Mouse (Mus musculus): Measurements from ENCODE around the gene Cela2a.
A peak's percentile ranks its signal among the peaks of the same experiment; 100 is the strongest.

Cela2a gene

DNA sequence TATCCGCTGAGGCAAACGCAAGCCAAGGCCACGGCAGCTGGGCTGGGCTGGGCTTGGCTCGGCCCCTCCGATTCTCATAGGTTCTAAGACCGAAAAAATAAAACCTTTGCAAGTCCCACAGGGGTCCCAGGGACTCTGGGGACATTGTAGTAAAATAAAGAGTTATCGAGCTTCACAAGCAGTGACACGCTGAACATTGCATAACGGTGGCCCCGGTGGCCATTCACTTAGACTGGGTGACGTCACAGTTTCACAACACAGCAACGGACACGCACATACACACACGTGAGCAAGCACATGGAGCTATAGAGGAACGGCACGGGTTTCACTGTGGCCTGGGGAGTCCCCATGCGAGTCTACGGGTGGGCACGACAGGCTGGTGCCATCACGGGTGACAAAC is 32.5 kb upstream of the Cela2a start:
- DNase-seq (ENCODE audit: low read depth, low spot score), result peak; percentile 70

DNA sequence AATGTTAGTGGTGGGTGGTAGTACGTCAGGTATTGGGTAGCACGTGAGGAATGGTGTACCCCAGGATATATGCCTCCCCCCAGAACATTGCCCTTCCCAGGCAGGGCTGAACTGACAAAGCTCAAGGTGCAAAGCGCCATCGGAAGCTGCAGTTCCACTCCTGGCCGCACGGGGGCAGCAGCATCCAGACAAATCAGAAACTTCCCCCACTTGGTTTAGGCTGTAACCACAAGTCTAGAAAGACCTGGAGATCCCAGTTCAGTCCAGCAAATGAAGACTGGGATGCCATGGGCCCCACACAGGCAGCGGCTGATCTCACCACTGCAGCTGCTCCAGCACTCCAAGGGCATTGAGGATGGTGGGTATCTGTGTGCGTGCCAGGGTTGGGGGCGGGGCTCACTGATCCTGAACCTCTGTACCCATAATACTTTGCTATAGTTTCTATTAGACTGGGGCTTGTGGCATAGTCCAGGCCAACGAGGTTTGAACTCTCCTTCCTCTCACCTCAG is 31.5 kb upstream of the Cela2a start:
- DNase-seq (ENCODE audit: low read depth, low spot score), result peak; percentile 68

DNA sequence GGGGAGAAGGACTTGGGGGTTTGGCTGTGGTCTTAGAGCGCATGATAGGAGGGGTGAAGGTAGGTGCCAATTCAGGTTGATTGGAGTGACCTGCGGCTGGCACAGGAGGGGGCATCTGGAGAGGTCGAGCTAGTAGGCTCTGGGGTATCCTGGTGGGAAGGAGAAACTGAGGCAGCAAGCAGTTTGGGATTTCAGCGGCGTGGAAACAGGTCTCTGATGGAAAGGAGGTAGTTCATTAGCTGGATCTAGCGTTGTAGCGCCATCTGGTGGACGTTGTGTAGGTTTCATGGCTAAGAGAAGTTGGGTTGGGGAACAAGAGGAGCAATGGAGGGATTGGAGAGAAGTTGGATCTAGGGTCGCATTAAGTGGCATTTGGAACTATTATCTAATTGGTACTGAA is 27.5 kb upstream of the Cela2a start:
- no peak for DNase-seq (ENCODE audit: low read depth, low spot score)

DNA sequence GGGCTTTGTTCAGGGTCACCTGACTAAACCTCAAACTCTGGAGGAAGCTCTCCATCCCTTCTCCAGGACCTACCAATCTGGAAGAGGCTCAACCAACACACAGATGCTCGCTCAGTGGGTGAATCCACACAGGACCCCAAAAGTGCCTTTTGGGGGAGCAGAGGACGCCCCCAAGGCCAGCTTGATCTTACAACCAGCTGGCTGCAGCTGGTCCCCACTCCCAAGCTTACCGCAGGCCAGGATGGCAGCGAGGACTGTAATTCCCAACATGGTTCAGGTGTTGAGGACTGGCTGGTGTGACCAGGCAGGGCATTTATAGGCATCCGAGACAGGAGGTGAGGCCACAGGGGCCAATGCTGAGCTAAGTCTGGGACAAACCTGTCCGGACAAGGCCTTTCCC is 20.0 kb upstream of the Cela2a start, which contains the start of gene Ctrc:
Gene Ctrc (minus strand): TSS at position 361 of the 400 bp plus-strand sequence.
- no peak for DNase-seq (ENCODE audit: low read depth, low spot score)

DNA sequence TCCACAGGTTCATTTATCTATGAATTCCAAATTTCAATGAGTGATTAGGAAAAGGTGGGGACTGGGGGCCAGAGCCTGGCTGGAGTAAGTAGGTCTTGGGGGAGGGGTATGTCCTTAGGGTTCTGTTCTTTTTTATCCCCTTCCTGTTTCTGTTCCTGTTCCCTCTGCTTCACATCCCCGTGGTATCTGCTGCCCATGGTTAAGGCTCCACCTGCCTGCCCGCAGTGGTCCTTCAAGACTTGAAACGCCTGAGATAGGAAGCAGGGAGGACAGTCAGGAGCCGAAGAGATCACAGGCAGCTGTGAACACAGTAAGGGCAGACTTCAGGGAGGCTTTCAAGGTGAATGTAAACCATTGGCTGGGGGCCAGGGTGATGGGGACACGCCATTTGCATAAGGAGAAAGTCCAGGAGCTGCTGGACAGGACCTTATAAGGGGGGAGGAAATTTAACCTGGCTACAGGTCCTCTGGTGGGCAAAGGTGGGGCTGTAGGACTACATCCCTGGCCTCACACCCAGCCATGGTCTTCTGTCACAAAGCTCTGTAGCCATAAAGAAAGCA is 8.7 kb upstream of the Cela2a start:
- no peak for DNase-seq (ENCODE audit: low read depth, low spot score)

DNA sequence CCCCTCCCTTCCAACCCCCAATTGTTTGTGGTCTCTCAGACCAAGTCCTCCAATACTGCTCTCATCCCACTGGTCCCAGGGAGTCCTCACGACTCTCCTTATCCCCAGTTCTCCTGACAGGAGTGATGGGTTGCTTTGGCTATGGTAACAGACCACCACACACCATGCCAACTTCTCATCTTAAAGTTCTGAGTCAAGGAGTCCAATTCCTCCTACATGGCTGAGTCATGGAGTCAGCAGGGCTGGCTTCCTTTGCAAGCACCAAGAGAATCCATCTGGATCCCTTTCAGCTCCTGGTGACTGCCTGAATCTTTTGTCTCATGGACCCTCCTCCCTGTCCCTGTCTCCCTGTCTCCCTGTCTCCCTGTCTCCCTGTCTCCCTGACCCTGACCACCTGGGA is 8.0 kb upstream of the Cela2a start:
- DNase-seq (ENCODE audit: low read depth, low spot score), result no peak

DNA sequence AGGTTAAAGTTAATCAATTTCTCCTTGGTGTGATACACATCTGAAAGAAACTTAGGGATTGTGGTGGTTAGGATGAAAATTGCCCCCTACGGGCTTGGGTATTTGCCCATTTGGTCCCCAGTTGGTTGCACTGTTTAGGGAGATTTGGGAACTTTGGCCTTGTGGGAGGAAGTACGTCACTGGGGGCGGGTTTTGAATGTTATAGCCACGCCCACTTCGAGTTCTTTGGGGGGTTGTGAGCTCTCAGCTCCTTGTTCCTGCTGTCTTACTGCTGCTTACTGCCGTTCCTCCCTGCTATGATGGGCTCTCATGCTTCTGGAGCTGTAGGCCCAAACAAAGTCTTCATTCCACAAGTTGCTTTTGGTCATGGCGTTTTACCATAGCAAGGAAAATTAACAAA is 5.4 kb upstream of the Cela2a start:
- DNase-seq (ENCODE audit: low read depth, low spot score), result no peak

DNA sequence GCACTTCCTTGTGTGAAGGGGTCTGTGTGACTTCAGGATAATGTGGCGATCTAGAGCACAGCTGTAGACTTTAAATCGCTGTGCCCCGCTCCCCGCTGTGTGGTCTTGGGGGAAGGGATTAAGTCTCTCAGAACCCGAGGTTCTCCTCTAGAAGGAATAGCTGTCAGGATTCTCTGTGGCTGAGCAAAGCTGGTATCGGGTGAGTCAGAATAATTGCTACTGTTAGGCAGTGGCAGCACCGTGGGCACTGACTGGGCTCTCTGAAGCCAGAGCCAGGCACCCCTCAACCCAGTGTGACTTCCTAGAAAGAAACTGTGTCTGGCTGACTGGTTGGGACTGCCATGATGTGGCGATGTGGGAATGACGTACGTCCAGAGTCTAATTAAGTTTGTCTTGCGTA is 4.4 kb upstream of the Cela2a start:
- no peak for DNase-seq (ENCODE audit: low read depth, low spot score)

DNA sequence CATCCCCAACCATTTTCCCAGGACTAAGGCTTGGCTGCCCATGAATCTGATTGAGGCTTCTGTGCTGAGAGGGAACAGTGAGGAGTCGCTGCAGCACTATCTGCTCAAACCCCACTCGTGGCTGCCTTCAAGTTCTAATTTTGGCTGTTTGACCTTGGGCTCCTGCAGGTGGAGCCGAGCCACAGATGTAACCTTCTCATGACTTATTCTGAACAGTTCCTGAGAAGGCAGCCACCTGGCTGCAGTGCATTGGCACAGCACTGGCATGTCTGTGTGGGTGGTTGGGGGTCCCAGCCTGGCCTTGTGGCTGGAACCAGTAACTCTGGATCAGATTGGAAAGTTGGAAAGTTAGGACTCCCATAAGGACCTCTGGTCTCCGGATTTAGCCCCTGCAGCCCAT is 2.2 kb upstream of the Cela2a start:
- no peak for DNase-seq (ENCODE audit: low read depth, low spot score)

DNA sequence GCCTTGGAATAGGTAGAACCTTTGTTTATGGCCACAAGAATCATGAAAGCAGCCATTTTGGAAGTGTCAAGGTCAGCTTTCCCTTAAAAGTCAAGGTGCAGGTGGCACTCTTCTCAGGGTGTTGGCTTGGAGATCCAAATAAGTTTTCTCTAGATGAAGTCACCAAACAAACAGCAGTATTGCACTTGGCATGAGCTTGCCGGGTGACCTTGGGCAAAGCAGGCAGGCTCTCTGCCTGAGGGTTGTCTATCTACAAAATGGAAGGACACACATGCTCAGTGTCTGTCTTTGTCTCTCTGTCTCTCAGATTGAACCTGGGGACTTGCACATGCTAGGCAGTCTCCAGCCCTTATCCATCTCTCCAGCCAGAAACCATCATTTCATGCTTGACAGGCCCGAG is 1.4 kb upstream of the Cela2a start:
- no peak for DNase-seq (ENCODE audit: low read depth, low spot score)

DNA sequence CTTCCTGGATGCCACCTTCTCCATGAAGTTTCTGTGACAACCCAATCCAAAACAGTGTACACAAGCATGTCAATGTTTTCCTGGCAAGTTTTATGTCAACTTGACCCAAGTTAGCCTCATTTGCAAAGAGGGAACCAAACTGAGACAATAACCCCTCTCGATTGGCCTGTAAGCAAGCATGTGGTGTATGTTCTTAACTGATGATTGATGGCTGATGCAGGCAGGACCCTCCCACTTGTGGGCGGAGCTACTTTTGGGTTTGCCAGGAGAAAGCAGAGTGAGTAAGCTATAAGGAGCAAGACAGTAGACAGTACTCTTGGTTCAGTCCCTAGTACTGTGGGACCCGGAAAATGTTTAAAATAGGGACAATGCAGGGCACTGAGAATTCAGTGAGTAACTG is 3.0 kb downstream of the Cela2a start:
- DNase-seq (ENCODE audit: low read depth, low spot score), result no peak

DNA sequence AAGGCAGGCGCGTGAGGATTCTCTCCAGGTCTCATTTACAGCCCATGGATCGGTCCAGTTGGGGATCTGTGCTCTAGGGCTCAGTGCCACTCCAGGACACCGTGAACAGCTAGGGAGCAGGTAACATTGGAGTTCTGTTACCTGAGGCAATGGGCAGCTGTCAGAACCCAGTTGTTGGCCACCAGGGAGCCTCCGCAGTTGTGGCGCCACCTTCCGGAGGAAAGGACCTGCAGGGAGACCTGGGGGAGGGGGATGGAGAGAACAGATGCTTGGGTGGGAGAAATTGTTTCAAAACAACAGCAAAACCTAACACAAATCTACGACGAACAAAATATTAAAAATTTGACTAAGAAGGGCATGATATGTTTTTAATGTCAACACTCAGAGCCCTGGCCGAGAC is 3.9 kb downstream of the Cela2a start:
- no peak for DNase-seq (ENCODE audit: low read depth, low spot score)

DNA sequence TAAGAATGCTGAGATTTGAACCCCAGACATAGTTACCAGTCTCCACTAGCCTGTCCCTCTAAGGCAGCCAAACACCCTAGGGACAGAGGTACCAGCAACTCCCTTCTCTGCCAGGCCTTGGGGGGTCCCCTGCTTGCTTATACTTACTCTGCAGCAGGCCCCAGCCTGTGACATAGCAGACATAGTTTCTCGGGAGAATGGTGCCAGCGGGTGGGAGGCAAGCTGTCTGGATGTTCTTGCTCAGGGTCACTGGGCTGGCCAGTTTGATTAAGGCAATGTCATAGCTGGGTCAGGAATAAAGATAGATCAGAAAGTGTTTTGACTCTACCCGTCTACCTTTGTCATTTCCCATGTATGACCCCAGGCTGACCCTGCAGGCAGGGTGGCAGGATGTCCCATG is 4.8 kb downstream of the Cela2a start:
- no peak for DNase-seq (ENCODE audit: low read depth, low spot score)

DNA sequence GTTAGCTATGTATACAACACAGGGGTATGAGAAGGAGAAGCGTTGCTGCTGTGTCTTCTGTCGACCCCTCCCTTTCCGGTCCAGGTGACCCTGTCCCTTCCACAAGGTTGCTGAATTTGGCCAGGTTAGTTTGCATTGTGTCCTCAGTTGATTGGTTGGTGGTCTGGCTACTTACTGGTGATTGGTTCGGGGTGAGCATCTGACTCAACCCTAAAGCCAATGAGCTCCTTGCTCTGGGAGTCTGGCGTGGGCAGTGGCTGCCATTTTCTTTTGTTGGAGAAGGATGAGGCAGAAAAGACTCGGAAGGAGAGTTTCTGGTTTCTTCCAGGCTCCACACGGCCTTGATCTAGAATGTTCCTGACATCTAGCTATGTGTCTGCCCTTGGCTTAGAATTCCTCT is 6.6 kb downstream of the Cela2a start:
- DNase-seq (ENCODE audit: low read depth, low spot score), result no peak

DNA sequence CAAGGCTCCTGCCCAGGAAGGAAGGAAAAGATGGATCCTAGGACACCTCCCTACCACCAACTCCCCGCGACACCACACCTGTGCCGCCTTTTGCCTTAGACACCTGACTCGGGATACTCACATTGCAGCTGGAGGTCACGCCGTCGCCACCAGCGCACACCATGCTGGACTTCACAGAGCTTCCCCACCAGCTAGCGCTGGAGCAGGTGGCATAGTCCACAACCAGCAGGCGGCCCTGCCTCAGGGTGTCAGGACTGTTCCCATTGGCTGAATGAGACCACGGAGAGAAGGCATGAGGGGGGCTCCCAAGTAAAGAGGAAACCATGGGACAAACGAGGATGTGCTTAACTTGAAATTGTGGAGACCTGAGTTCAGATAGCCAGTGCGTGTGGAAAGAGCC is 7.1 kb downstream of the Cela2a start:
- DNase-seq (ENCODE audit: low read depth, low spot score), result no peak

DNA sequence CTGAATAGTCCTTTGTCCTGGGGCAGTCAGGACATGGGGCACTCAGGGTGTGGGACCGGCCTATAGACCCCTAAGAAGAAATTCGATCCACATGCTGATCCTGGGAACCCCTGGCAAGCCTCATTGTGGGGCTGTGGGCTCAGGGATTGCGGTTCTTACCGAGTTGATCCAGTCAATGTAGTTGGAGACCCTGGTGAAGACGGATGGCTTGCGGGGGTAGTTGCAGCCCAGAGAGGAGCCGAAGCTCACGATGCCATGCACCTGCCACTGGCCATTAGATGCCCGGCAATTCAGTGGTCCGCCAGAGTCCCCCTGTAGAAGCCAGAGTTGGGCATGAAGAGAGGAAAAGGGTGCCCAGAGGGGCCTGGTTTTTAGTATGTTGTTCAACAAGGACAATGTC is 8.3 kb downstream of the Cela2a start:
- no peak for DNase-seq (ENCODE audit: low read depth, low spot score)

DNA sequence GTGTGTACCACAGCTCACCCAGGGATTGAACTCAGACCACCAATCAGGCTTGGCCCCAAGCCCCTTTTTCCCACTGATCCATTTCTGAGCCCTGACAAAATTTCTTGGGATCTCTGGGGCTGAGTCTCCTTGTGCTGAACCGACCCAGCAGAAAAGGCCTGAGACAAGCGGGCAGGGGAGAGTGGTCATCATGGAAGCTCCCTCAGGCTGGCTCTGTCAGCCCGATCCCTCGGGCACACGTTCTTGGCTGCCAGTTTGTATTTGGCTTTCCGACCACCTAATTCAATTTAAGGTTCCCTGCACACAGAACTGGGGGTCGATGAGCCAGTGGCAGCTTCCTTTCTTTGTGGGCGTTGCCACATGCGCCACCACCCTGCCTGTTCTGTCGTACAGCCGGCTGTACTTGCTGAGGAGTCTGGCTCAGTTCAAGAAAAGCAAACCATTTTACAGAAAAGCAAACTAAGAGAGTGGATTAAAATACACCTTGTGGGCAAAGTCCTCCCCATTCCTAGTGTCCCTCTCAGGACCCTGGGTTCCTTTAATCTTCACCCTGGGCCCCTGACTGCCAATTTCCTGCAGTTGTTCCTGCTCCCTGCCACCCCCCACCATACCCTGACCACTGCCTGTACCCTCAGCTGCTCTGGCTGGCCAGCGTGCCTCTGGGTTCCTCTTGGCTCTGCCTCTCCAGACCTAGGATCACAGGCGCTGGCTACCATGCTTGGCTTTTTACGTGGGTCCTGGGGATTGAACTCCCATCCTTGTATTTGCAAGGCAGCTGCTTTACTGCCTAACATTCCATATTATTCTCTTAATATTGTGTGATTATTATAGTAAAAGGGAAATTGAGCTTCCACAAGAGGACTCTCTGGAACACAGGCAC is 8.9 kb downstream of the Cela2a start:
- DNase-seq (ENCODE audit: low read depth, low spot score), result no peak

DNA sequence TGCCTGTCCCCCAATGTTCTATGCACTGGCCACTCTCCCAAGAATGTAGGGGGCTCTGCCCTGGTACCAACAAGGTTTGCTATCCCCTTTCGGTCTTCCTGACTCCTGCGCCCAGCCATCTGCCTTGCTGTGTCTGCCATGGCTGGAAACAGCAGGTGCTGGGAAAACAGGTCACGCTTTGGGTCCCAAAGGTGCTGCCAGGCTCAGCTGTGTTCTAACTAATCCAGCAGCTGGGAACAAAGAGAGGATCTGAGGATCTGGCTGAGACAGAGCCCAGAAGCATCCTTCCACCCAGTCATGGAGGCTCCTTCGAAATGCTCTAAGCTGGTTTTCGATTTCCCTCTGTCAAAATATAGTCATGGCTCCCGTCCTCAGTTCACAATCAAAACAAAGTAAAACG is 9.7 kb downstream of the Cela2a start:
- DNase-seq (ENCODE audit: low read depth, low spot score), result no peak

DNA sequence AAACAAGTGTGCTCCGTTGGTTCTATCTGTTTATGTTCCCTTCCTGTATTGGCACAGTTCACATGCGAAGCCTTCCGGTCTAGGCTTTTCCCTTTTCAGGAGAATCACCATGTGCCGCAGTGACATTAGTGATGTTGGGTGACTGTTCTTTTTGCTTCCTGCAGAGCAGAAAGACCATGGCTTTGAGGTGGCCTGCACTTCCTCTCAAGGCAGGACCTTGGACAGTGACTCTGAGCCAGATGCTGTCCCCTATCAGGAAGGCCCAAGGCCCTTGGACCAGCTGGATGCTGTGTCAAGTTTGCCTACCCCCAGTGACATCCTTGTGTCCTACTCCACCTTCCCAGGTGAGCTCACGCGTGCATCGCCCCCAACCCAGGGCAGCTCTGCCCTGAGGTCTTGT is 14.6 kb downstream of the Cela2a start:
- DNase-seq (ENCODE audit: low read depth, low spot score), result no peak

DNA sequence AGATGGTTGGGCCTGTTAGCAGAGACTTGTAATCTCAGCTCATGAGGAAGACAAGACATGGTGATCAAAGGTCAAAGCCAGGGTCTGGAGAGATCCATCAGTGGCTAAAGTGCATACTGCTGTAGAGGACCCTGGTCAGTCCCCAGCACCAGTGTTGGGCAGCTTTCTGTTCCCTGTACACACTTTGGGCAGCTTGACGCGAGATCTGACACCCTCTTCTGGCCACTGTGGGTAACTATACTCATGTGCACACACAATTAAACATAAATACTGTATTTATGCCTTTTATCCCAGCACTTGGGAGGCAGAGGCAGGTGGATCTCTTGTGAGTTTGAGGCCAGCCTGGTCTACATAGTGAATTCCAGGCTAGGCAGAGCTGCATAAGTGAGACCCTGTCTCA is 15.0 kb downstream of the Cela2a start:
- no peak for DNase-seq (ENCODE audit: low read depth, low spot score)

DNA sequence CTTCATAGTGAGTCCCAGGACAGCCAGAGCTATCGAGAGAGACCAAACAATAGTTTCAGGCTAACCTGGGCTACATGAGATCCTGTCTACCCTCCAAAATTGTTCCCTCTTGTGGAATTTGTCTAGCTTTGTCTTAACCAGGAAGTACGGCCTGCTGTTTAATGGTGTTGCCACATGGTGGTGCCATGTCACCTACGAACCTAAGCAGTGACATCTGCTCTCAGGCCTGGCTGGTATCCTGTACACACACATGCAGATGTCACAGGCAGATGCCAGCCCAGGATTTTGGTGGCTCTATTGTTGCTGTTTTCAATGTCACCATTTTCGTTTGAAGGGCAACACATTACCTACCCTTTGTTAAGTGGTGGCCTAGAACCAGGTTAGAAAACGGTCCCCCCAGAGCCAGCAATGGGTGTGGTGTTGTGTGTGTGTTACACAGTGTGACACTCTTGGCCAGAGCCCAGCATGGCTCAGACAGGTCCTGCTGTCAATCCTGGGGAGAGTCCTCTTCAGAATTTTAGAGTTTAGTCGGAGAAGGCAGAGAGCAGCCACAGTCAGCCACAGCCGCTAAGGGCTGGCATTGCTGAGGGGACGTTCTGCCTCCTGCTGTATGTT is 16.0 kb downstream of the Cela2a start:
- peak; percentile 40 for DNase-seq (ENCODE audit: low read depth, low spot score)

DNA sequence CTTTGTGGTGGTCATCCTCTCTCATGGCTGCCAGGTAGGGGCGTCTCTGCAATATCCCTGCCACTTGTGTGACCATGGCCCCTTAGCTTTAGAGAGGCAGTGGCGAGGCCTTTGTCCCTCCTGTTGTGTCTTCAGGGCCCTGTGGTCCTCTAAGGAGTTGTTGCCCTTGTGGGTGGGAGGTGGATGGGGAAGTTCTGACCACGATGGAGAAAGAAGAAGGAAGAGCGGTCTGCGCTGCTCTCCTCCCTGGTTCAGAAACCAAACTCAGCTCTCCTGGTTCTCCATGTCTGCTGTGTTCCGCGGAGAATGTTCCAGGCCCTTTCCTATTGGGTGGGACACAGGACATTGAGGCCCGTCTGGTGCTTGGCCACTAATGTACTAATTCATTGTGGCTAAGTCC is 20.1 kb downstream of the Cela2a start:
- DNase-seq (ENCODE audit: low read depth, low spot score), result no peak

DNA sequence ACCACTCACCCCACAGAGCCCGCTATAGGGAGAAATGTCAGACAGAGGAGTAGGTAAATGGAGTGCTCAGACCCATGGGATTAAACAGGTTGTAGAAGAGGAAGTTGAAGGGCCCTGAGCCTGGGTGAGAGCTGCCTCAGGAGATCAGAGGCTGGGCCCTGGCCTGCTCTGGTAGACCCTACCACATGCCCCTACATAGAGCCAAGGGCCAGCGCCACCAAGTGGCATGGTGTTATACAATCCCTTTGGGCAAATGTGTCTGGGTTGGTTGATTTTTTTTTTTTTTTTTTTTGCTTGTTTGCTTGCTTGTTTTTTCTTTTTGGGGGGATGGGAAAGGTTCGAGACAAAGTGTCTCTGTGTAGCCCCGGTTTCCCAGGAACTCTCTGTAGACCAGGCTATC is 21.9 kb downstream of the Cela2a start:
- no peak for DNase-seq (ENCODE audit: low read depth, low spot score)
